Mouse (Mus musculus) lung, embryonic 14.5 days (tissue): ENCODE data around the gene Unc13b. TPM values are rescaled to one million over a fixed set of nuclear protein-coding genes. Genes with fewer than 3 reads are reported as not detected.

Experiments used
- ATAC-seq: fragments of 200-750 bp; cut with Nextera tagmentation; 2 replicates; pipeline ENCODE4 v1.8.0; 2017; ENCODE audit warnings: mild to moderate bottlenecking, moderate TSS enrichment, moderate library complexity; ENCODE audit not compliant: insufficient read depth
- DNase-seq: peaks from one replicate; pipeline ENCODE4 v3.0.0-alpha.2; 2015
- H3K27ac ChIP-seq: fragments of 300-500 bp; sonication (generic); 2 replicates; pipeline ENCODE4 v1.5.1; 2014; ENCODE audit warnings: low read depth, mild to moderate bottlenecking, moderate library complexity
- H3K27me3 ChIP-seq: fragments of 300-500 bp; sonication (generic); 2 replicates; pipeline ENCODE4 v1.6.1; 2014; ENCODE audit warnings: low read length, control low read depth; ENCODE audit not compliant: insufficient read depth
- H3K36me3 ChIP-seq: fragments of 300-500 bp; sonication (generic); 2 replicates; pipeline ENCODE4 v1.6.1; 2014; ENCODE audit warnings: control low read depth; ENCODE audit not compliant: insufficient read depth
- H3K4me1 ChIP-seq: fragments of 300-500 bp; sonication (generic); 2 replicates; pipeline ENCODE4 v1.6.1; 2014; ENCODE audit warnings: antibody characterized with exemption, control low read depth; ENCODE audit not compliant: insufficient read depth
- H3K4me2 ChIP-seq: fragments of 300-500 bp; sonication (generic); 2 replicates; pipeline ENCODE4 v1.6.1; 2014; ENCODE audit warnings: mild to moderate bottlenecking
- H3K4me3 ChIP-seq: fragments of 300-500 bp; sonication (generic); 2 replicates; pipeline ENCODE4 v1.5.1; 2014; ENCODE audit warnings: low read depth, low read length
- H3K9ac ChIP-seq: fragments of 300-500 bp; sonication (generic); 2 replicates; pipeline ENCODE4 v1.6.1; 2014
- H3K9me3 ChIP-seq: fragments of 300-500 bp; sonication (generic); 2 replicates; pipeline ENCODE4 v1.6.1; 2016; ENCODE audit warnings: low read depth, low read length, control low read depth
- CTCF ChIP-seq: IDR thresholded peaks from 2 replicates; pipeline ENCODE4 v1.5.1; 2016; ENCODE audit warnings: antibody characterized with exemption, low read depth
- WGBS: fragments of 180-500 bp; shearing (Covaris S2); extraction: QIAGEN DNeasy Blood & Tissue Kit; methylation state at CpG from one replicate; pipeline ENCODE4 v1.1.7; 2014; 5-methylcytosine and 5-hydroxymethylcytosine counted together
- polyA plus RNA-seq: library from polyadenylated mRNA; unstranded; fragments of >200 nt; fragmentation: Nextera tagmentation; extraction: Ambion mirVana; gene quantifications from 2 replicates; pipeline ENCODE4 v1.2.1, GENCODE M21; 2014

The Unc13b gene
- polyA plus RNA-seq, 1 experiment from 2014 or later, result 8.2 TPM

GRCm38 (mm10) chr4:43045285-43045658 is 13.5 kb upstream of the Unc13b start:
- H3K36me3 ChIP-seq, result no peaks in the 10 kb centered on the region
- DNase-seq (no peak), ATAC-seq (peak; percentile 3; the same call in 1 of the 2 replicates)
- H3K27ac ChIP-seq, result 0 out of 2 replicates have a peak overlapping the region, but pooled peaks have one; percentile 65
- H3K27me3 ChIP-seq, result no peaks in the 10 kb centered on the region
- H3K9me3 ChIP-seq, result no peaks in the 10 kb centered on the region
- 5% methylated on average over 13 of the region's 13 CpGs for WGBS
- peak overlapping the region; percentile 50 for H3K4me3 ChIP-seq
- peak overlapping the region; percentile 47 for H3K9ac ChIP-seq
- peaks cover 6% of the 10 kb centered on the region; the same call in 1 of the 2 replicates for H3K4me1 ChIP-seq
- peak overlapping the region; percentile 76 for H3K4me2 ChIP-seq
- no peak for TF ChIP-seq CTCF

GRCm38 (mm10) chr4:43045659-43046302 is 13.0 kb upstream of the Unc13b start, which contains the start of gene Fam214b:
Gene Fam214b (minus strand): TSS chr4:43046220.
- H3K9ac ChIP-seq, result peak within 1 kb of the TSS; percentile 48
- H3K4me3 ChIP-seq, result peak within 1 kb of the TSS; percentile 50
- H3K4me2 ChIP-seq, result peak within 1 kb of the TSS; percentile 76
- 0 out of 2 replicates have a peak within 1 kb of the TSS, but pooled peaks have one; percentile 65 for H3K27ac ChIP-seq
- no peaks in the 10 kb centered on the region for H3K27me3 ChIP-seq
- H3K9me3 ChIP-seq, result no peaks in the 10 kb centered on the region
- H3K4me1 ChIP-seq, result peaks cover 6% of the 10 kb centered on the region; the same call in 1 of the 2 replicates
- DNase-seq (peak; percentile 99), ATAC-seq (peak; percentile 93)
- TF ChIP-seq CTCF, result no peak
- WGBS, result under 1% methylated on average over 33 of the region's 33 CpGs
- no peaks in the 10 kb centered on the region for H3K36me3 ChIP-seq

- no peak overlapping the region for H3K27ac ChIP-seq
- ATAC-seq (no peak), DNase-seq (no peak)
- H3K4me1 ChIP-seq, result peaks cover 6% of the 10 kb centered on the region; the same call in 1 of the 2 replicates
- no peak overlapping the region for H3K9ac ChIP-seq
- H3K27me3 ChIP-seq, result no peaks in the 10 kb centered on the region
- TF ChIP-seq CTCF, result no peak
- no peaks in the 10 kb centered on the region for H3K36me3 ChIP-seq
- H3K4me3 ChIP-seq, result no peak overlapping the region
- peak overlapping the region; percentile 76; the same call in 1 of the 2 replicates for H3K4me2 ChIP-seq
- WGBS, result 48% methylated on average over 5 of the region's 5 CpGs
- H3K9me3 ChIP-seq, result no peaks in the 10 kb centered on the region
These were observed 12.1 kb upstream of the Unc13b start for GRCm38 (mm10) chr4:43046607-43047006.

- Histone ChIP-seq H3K27ac (no peak overlapping the region), H3K9me3 (no peaks in the 10 kb centered on the region), H3K27me3 (no peaks in the 10 kb centered on the region), H3K9ac (0 out of 2 replicates have a peak overlapping the region, but pooled peaks have one; percentile 25), H3K4me2 (0 out of 2 replicates have a peak overlapping the region, but pooled peaks have one; percentile 13), H3K36me3 (no peaks in the 10 kb centered on the region), H3K4me1 (peaks cover 6% of the 10 kb centered on the region; the same call in 1 of the 2 replicates), H3K4me3 (no peak overlapping the region)
- peak; percentile 84 for TF ChIP-seq CTCF
- ATAC-seq, result no peak
- peak; percentile 96 for DNase-seq
- 8% methylated on average over 5 of the region's 5 CpGs for WGBS
These were observed 11.5 kb upstream of the Unc13b start for GRCm38 (mm10) chr4:43047231-43047630.

- TF ChIP-seq CTCF, result peak; percentile 71
- ATAC-seq (no peak), DNase-seq (peak; percentile 87)
- H3K27ac ChIP-seq, result no peak overlapping the region
- H3K9me3 ChIP-seq, result no peaks in the 10 kb centered on the region
- WGBS, result 12% methylated on average over 4 of the region's 4 CpGs
- no peak overlapping the region for H3K9ac ChIP-seq
- H3K36me3 ChIP-seq, result no peaks in the 10 kb centered on the region
- H3K4me1 ChIP-seq, result no peaks in the 10 kb centered on the region
- no peak overlapping the region for H3K4me3 ChIP-seq
- no peak overlapping the region for H3K4me2 ChIP-seq
- H3K27me3 ChIP-seq, result no peaks in the 10 kb centered on the region
These were observed 6.1 kb upstream of the Unc13b start for GRCm38 (mm10) chr4:43052627-43053026.

- Histone ChIP-seq H3K27me3 (peaks cover 10% of the 10 kb centered on the region), H3K36me3 (no peaks in the 10 kb centered on the region), H3K4me1 (no peaks in the 10 kb centered on the region), H3K27ac (no peak overlapping the region), H3K9me3 (no peaks in the 10 kb centered on the region), H3K4me2 (no peak overlapping the region), H3K9ac (no peak overlapping the region), H3K4me3 (no peak overlapping the region)
- 85% methylated on average over 5 of the region's 5 CpGs for WGBS
- TF ChIP-seq CTCF, result no peak
- no peak for ATAC-seq
- DNase-seq, result no peak
These were observed 1.1 kb upstream of the Unc13b start for GRCm38 (mm10) chr4:43057654-43058053.

- 23% methylated on average over 8 of the region's 8 CpGs for WGBS
These were observed 381 bp upstream of the Unc13b start for GRCm38 (mm10) chr4:43058392-43058752.

More at GRCm38 (mm10) chr4:43058392-43058752, 381 bp upstream of the Unc13b start:
- Histone ChIP-seq H3K9me3 (no peaks in the 10 kb centered on the region), H3K27me3 (peaks cover 10% of the 10 kb centered on the region), H3K4me1 (no peaks in the 10 kb centered on the region), H3K9ac (no peak overlapping the region), H3K4me3 (peak overlapping the region; percentile 66), H3K4me2 (peak overlapping the region; percentile 90), H3K27ac (no peak overlapping the region), H3K36me3 (no peaks in the 10 kb centered on the region)
- ATAC-seq, result no peak; the same call in 1 of the 2 replicates
- TF ChIP-seq CTCF, result no peak
- no peak for DNase-seq
